Mouse (Mus musculus) thymus, adult 2 months (tissue): ENCODE data around the gene Prrt3.

Source experiments
- CTCF ChIP-seq: fragments of 200-500 bp; IDR thresholded peaks from 2 replicates; pipeline ENCODE4 v1.5.1; 2012; ENCODE audit warnings: mild to moderate bottlenecking, control low read depth, low read length, moderate library complexity, borderline replicate concordance; ENCODE audit not compliant: control insufficient read depth, poor library complexity, insufficient read depth; ENCODE audit errors: extremely low read depth
- POLR2A ChIP-seq: fragments of 200-500 bp; IDR thresholded peaks from 2 replicates; pipeline ENCODE4 v1.6.1; 2012; ENCODE audit warnings: mild to moderate bottlenecking, low read length, control low read depth, moderate library complexity; ENCODE audit not compliant: control insufficient read depth, poor library complexity, insufficient read depth; ENCODE audit errors: extremely low read depth

GRCm38 (mm10) chr6:113505689-113506088 lies 4.0 kb upstream of the Prrt3 start:
- TF ChIP-seq POLR2A = no peak
- TF ChIP-seq CTCF = no peak
